Mouse (Mus musculus) stomach, postnatal 0 days (tissue): ENCODE measurements around the gene Evi5.

Source experiments
- CTCF ChIP-seq: IDR thresholded peaks from 2 replicates; pipeline ENCODE4 v1.5.1; 2016; ENCODE audit warnings: antibody characterized with exemption, low read depth, mild to moderate bottlenecking, moderate library complexity
- EP300 ChIP-seq: optimal IDR thresholded peaks from 2 replicates; pipeline ENCODE3; 2016; ENCODE audit warnings: antibody characterized with exemption

GRCm38 (mm10) chr5:107711689-107712088 lies 163.2 kb downstream of the Evi5 start:
- no peak for TF ChIP-seq EP300
- TF ChIP-seq CTCF, result no peak
